Mouse (Mus musculus) bone marrow, adult 2 months (tissue): ENCODE results near the gene Scrg1.

Source experiments
- CTCF ChIP-seq: fragments of 200-500 bp; IDR thresholded peaks from 2 replicates; pipeline ENCODE4 v1.5.1; 2011; ENCODE audit warnings: low read length, control low read depth; ENCODE audit not compliant: control insufficient read depth, insufficient read depth
- POLR2A ChIP-seq: fragments of 200-500 bp; IDR thresholded peaks from 2 replicates; pipeline ENCODE4 v1.6.1; 2011; ENCODE audit warnings: low read depth, mild to moderate bottlenecking, control low read depth, low read length, borderline replicate concordance; ENCODE audit not compliant: control insufficient read depth

- TF ChIP-seq POLR2A: no peak
- TF ChIP-seq CTCF: no peak
These were observed 22.9 kb upstream of the Scrg1 start for GRCm38 (mm10) chr8:57432802-57433201.
